Mouse (Mus musculus) monocyte, adult 2 months (primary cell): Measurements from ENCODE around the gene Ankrd13a.
"Not testable (repeated sequence)": the region's sequence is repeated elsewhere in the genome, so short reads cannot be mapped to it uniquely, and the experiment has no call there.

ENCODE experiments used
- DNase-seq, 2 experiments: peaks; one replicate each; pipeline ENCODE4 v3.0.0; 2022; ENCODE audit warnings: low spot score in 2 of 2, low read depth in 1 of 2

Gene Ankrd13a

DNA sequence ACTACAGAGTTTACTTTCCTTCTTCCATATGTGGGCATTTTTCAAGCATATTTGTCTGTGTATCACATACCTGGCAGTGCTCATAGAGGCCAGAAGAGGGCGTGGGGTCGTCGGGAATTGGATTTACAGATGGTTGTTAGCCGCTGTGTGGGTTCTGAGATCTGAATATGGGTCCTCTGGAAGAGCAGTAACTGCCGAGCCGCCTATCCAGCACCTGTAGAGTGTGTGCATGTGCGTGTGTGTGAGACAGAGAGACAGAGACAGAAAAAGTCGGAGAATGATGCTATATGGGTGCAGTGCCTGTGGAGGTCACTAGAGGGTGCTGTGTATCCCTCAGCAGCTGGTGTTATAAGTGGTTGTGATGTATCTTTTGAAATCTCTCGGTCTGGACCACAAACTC is 49.7 kb downstream of the Ankrd13a start:
- peak in 1 of 2 experiments; percentile 33 for DNase-seq

DNA sequence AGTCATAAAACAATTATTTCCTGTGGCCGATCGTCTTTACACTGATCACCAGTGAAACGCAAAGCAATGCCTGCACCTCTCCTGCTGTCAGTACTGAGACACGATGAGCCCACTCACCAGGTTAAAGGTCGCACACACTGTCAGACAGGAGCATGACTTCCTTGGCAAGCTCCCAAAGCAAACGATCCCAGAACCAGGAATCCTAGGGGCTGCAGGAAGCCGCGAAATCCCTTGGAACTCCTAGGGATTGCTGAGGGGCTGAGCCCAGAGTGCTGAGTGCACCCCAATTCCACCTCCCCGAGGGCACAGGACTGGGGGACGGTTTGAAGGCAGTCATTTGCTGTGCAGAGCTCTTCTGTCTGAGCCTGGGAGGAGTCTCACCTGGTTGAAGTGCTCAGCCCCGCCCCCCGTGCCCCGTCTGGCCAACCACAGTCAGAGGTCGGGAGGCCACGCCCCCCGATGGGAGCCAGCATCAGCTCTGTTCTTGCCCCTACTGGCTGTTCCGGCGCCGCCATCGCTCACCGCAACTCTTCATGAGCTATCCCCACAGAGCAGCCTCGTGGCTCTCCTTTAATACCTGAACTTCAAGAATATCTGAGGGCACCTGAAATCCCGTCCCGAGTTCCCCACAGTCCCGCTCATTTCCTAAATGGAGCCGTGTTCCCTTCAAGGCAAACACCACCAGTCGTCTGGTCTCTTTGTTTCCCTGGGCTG is 51.7 kb downstream of the Ankrd13a start:
- DNase-seq: no peak

DNA sequence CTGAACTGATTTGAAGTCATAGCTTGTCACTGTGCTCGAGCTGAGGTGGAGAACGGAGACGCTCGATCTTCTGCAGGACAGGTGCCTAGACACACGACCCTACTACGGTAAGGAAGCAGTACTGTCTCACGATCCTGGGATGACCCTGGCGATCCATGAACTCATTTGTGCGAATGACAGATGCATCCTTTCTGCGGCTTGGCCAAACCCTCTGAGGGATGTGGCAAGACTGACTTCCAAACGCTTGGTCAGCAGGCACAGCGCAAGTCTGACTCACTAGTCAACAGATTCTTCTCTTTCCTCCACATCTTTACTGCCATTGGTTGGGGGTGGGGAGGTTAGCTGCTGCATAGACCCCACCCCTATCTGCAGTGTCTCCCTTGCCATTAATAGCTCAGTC is 53.0 kb downstream of the Ankrd13a start:
- no peak for DNase-seq

DNA sequence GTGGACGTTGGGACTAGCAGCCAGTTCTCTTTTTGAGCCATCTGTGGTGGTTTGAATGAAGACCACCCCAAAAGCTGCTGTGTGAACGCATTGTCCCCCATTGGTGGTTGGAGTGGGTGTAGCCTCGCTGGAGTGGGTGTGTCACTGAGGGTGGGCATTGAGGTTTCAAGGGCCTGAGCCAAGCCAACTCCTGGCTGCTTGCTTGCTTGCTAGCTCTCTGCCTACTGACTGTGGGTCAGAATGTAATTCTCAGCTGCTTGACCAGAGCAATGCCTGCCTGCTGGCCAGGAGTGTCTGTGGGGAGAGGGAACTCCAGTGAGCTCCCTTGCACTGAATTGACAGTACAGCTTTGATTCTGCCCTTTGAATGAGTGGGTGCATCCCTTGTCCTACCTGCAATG is 55.3 kb downstream of the Ankrd13a start:
- no peak for DNase-seq

DNA sequence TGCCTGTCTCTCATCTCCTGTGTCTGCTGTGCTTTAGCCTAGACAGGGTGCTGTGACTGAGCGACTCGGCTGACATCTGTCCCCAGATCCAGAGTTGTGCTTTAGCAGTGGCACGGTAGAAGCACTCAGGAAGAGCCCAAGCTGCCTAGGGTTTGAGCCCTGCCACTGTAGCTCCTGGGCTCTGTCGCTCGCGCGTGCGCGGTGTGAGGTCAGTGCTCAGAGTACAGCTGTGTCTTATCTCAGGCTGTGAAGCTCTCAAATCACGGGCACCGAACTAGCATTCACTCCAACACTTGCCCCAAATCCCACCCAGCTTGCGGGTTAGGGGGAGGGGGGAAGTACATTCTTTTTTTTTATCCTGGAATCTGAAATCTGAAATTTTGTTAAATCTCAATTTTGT is 62.4 kb downstream of the Ankrd13a start:
- no peak for DNase-seq

DNA sequence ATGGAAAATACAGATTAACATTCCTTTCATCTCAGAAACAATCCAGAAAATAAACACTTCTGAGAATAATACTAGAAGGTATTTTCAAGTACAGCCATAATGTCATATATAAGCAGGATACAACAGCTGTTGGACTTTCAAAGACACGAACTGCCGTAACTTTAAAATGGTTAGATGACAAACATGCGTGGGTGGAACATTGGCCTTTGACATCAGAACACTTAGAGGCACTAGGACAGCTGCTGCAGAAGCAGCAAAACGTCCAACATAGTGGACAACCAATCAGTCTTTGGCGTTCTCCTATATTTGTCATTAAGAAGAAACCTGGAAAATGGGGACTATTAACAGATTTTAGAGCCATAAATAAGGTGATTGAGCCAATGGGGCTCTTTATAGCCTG is 66.0 kb downstream of the Ankrd13a start:
- DNase-seq: not testable (repeated sequence)

DNA sequence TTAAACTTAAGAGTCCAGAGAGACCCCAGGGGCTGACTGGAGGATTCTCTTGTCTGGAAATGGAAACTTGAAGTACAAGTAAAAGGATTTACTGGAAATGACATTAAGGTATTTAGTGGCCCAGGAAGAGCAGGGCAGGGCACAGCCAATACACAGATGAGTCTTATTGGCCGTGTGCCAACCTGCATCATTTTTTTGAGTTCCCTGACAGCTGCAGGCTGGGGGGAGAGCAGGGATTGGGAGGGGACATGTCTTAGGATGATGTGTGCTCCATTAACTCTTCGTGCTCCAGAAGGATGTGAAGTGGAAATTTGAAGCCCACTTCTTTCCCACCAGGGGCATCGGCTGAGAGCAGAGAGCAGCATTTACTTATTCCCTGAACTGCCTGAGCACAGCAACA is 67.7 kb downstream of the Ankrd13a start:
- not testable (repeated sequence) for DNase-seq

DNA sequence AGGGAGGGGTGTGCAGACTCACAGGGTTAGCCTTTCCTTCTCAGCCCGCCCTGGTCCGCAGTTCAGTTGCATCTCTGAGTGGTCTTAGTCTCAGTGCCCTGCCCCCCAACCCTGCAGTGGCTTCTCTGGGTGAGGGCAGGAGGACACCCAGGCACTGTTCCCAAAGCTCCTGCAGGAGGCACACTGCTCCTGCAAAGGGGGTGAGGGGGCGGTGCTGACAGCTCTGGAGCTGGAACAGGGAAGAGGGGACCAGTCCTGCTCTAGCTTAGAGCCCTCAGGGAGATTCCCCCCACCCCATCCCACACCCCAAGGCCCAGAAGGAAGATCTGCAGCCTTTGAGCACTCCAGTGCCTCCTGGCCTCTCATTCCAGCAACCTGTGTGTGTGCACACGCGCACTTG is 68.2 kb downstream of the Ankrd13a start:
- DNase-seq: no peak

DNA sequence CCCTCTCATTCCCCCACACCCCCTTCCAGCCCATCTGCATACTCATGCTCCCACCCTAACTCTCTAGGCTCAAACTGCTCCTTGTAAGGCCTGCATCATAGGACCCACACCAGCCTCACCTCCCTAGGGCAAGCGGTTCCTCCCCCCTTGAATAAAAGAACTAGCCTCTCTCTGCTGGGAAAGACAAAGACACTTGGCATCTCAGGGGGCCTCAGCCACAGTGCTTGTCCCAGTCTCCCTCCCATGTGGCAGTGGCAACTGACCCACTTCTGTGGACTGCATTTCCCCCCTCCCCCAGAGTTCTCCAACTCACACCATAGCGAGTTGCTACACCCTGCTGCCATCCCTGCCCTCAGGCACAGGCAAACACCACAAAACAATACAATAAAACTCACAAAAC is 69.9 kb downstream of the Ankrd13a start:
- not testable (repeated sequence) for DNase-seq

DNA sequence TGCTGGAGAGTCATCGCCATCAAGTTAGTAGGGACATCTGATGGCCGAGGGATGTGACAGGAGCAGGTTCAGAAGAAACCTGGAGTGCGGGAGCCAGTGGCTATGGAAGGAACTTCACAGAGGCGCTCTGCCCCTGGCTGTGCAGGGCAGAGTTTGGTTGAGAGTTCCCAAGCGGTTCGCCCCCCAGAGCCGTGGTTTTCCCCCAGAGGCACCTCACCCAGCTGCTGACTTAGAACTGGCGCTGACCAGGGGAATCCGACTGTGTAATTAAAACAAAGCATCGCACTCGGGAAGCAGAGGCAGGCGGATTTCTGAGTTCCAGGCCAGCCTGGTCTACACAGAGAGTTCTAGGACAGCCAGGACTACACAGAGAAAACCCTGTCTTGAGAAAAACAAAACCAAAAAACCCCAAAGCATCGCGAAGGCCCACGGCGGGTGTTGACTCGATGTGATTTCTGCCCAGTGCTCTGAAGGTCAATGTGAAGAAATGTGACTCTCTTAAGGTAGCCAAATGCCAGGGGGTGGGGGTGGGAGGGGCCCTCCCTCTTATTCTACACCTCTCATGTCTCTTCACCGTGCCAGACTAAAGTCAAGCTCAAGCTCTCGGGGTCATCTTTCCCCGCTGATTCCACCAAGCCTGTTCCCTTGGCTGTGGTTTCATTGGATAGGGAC is 77.2 kb downstream of the Ankrd13a start:
- DNase-seq: no peak

DNA sequence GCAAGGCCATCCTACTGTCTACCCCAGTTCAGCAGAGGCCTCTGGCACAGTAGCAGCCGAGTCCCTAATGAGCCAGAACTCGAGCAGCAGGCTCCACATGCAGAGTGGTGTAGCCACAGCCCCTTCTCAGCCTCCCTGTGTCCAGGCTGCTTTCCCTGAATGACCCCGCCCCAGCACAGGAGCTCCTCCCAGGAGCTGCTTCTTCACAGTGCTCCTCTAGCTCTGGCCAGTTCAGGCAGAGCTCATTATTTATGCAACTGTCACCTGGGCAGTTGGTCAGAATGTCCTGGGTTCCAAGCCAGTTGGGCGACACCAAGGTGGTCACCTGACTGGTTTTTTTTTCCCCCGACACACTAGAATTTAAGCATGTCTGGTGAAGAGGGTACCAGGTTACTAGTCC is 78.9 kb downstream of the Ankrd13a start, which contains the start of gene 4930519G04Rik:
TSS of gene 4930519G04Rik (plus strand) at position 301 of the 400 bp plus-strand sequence.
- DNase-seq: not testable (repeated sequence)
